Mouse (Mus musculus): Measurements from ENCODE around the gene Fank1. TPM values are rescaled to one million over a fixed set of nuclear protein-coding genes. Genes with fewer than 3 reads are reported as not detected.

Gene Fank1
- polyA plus RNA-seq, 1 experiment from 2014 or later: 0.32 TPM

DNA sequence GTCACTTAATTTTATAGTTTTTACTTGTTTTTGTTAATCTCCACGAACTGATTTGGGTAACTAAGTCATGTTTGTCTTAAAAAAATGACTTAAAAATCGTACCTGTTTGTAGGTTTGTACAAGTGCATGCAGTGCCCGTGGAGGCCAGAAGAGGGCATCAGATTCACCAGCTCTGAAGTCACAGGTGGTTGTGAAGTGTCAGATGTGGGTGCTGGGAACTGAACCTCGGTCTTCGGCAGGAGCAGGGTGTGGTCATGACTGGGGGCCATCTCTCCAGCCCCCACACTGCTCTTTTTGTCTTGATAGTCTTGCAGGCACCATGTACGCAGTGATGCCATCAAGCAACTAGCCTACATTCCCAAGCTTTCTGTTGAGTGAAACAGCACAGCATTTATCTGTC lies 47.1 kb downstream of the Fank1 start:
- WGBS: 79% methylated on average over 6 of the region's 6 CpGs
- ATAC-seq (ENCODE audit: insufficient number of reproducible peaks, low FRiP score, low TSS enrichment, low read depth): no peak

DNA sequence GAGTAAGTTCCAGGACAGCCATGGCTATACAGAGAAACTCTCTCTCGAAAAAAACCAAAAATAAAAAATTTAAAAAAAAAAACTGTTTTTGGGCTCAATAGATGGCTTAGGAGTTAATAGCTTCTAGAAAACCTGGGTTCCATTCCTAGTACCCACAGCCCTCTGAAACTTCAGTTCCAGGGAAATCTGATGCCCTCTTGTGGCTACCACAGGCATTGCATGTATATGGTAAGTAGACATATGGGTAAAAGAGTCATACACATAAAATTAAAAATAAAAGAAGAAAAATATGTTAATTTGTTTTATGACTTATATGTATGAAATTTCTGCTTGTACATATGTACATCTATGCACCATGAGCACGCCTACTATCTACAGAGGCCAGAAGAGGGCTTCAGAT lies 47.9 kb downstream of the Fank1 start:
- H3K4me1 ChIP-seq (ENCODE audit: control insufficient read depth, insufficient read depth, low read length): peaks cover 3% of the 10 kb centered on the region; the same call in 1 of the 2 replicates
- DNase-seq (ENCODE audit: low spot score) (no peak), ATAC-seq (ENCODE audit: insufficient number of reproducible peaks, low FRiP score, low TSS enrichment, low read depth) (no peak)
- no peak overlapping the region for H3K27ac ChIP-seq (replicated peaks; ENCODE audit: low read depth, low read length)
- WGBS: 89% methylated on average over 2 of the region's 2 CpGs
- no peak overlapping the region for H3K4me2 ChIP-seq (ENCODE audit: low read depth, severe bottlenecking)
- H3K36me3 ChIP-seq (ENCODE audit: control insufficient read depth, insufficient read depth, low read length): no peaks in the 10 kb centered on the region
- H3K9ac ChIP-seq (ENCODE audit: low read length): no peak overlapping the region
- no peaks in the 10 kb centered on the region for H3K27me3 ChIP-seq (ENCODE audit: control insufficient read depth, insufficient read depth, low read length)
- no peak overlapping the region for H3K4me3 ChIP-seq (ENCODE audit: low read depth, low read length)
- no peaks in the 10 kb centered on the region for H3K9me3 ChIP-seq (ENCODE audit: control insufficient read depth, low read length)

More for the DNA sequence above, 47.1 kb downstream of the Fank1 start:
- Histone ChIP-seq H3K27ac (replicated peaks; ENCODE audit: low read depth, low read length) (no peak overlapping the region), H3K36me3 (ENCODE audit: control insufficient read depth, insufficient read depth, low read length) (no peaks in the 10 kb centered on the region), H3K4me1 (ENCODE audit: control insufficient read depth, insufficient read depth, low read length) (peaks cover 3% of the 10 kb centered on the region; the same call in 1 of the 2 replicates), H3K9me3 (ENCODE audit: control insufficient read depth, low read length) (no peaks in the 10 kb centered on the region), H3K4me2 (ENCODE audit: low read depth, severe bottlenecking) (no peak overlapping the region), H3K9ac (ENCODE audit: low read length) (no peak overlapping the region), H3K4me3 (ENCODE audit: low read depth, low read length) (no peak overlapping the region), H3K27me3 (ENCODE audit: control insufficient read depth, insufficient read depth, low read length) (no peaks in the 10 kb centered on the region)
- no peak for DNase-seq (ENCODE audit: low spot score)

DNA sequence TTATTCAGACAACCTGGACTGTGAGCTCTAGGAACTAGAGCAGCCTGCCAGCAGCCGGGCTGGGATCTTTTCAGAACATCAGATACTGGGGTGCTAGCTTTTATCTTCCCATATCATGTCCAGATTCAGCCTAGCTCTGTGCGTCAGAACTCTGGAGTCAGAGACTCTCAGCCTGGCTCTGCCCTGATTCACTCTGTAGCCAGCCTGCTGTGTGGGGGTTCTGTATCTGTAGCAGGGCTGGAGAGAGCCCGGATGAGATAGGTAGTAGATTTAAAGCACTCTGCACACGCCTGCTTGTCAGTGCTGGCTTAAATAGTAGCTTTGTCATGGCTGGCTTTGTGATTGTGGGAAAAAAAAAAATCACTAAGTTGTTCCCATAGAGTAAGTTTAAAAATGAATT lies 51.9 kb downstream of the Fank1 start:
- WGBS: 61% methylated on average over 4 of the region's 4 CpGs
- Histone ChIP-seq H3K9ac (ENCODE audit: low read length) (no peak overlapping the region), H3K36me3 (ENCODE audit: control insufficient read depth, insufficient read depth, low read length) (no peaks in the 10 kb centered on the region), H3K9me3 (ENCODE audit: control insufficient read depth, low read length) (peaks cover 2% of the 10 kb centered on the region; the same call in 1 of the 2 replicates), H3K27ac (replicated peaks; ENCODE audit: low read depth, low read length) (no peak overlapping the region), H3K4me2 (ENCODE audit: low read depth, severe bottlenecking) (no peak overlapping the region), H3K4me3 (ENCODE audit: low read depth, low read length) (no peak overlapping the region), H3K27me3 (ENCODE audit: control insufficient read depth, insufficient read depth, low read length) (no peaks in the 10 kb centered on the region), H3K4me1 (ENCODE audit: control insufficient read depth, insufficient read depth, low read length) (no peaks in the 10 kb centered on the region)
- DNase-seq (ENCODE audit: low spot score): no peak
- no peak for ATAC-seq (ENCODE audit: insufficient number of reproducible peaks, low FRiP score, low TSS enrichment, low read depth)

DNA sequence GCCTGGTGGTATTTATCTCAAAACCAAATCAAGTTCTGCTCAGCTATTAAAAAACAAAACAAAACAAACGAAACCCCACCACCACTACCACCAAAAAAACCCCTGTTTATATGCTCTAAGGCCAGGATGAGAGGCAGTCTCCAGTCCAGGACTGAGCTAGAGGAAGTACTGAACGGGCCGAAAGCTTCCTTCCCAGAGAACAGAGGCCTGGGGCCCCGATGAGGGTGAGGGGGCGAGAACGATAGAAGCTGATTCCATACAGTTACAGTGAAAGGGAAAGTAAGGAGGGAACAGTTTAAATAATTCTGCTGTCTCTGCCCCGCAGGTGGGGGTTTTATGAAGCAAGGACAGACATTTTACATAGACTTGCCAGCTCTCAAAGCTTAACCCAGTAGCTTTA lies 52.9 kb downstream of the Fank1 start:
- H3K4me1 ChIP-seq (ENCODE audit: control insufficient read depth, insufficient read depth, low read length): no peaks in the 10 kb centered on the region
- H3K27me3 ChIP-seq (ENCODE audit: control insufficient read depth, insufficient read depth, low read length): no peaks in the 10 kb centered on the region
- ATAC-seq (ENCODE audit: insufficient number of reproducible peaks, low FRiP score, low TSS enrichment, low read depth) (no peak), DNase-seq (ENCODE audit: low spot score) (no peak)
- peaks cover 2% of the 10 kb centered on the region; the same call in 1 of the 2 replicates for H3K9me3 ChIP-seq (ENCODE audit: control insufficient read depth, low read length)
- no peak overlapping the region for H3K27ac ChIP-seq (replicated peaks; ENCODE audit: low read depth, low read length)
- H3K36me3 ChIP-seq (ENCODE audit: control insufficient read depth, insufficient read depth, low read length): no peaks in the 10 kb centered on the region
- H3K4me2 ChIP-seq (ENCODE audit: low read depth, severe bottlenecking): no peak overlapping the region
- WGBS: 66% methylated on average over 7 of the region's 7 CpGs
- no peak overlapping the region for H3K9ac ChIP-seq (ENCODE audit: low read length)
- no peak overlapping the region for H3K4me3 ChIP-seq (ENCODE audit: low read depth, low read length)

DNA sequence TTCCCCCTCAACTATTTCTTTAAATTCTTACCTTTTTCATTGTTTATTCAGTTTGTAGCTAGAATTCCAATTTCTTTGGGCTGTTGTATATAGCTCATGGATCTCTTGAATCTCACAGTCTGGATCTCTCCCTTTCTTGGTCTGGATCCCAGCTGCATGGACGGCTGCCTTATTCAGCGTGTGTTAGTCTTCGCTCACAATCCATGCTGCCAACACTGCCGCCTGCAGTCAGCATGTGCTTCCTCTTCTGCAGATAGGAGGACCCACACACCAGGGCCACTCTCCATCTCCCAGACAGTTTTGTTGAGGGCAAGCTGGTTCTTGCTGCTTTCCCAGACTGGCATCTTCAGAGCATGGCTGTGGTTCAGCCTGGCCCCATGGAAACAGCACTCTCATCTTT lies 62.9 kb downstream of the Fank1 start:
- no peaks in the 10 kb centered on the region; the same call in 1 of the 2 replicates for H3K9me3 ChIP-seq (ENCODE audit: control insufficient read depth, low read length)
- no peak overlapping the region for H3K4me2 ChIP-seq (ENCODE audit: low read depth, severe bottlenecking)
- H3K27ac ChIP-seq (replicated peaks; ENCODE audit: low read depth, low read length): no peak overlapping the region
- no peak overlapping the region for H3K9ac ChIP-seq (ENCODE audit: low read length)
- DNase-seq (ENCODE audit: low spot score) (no peak), ATAC-seq (ENCODE audit: insufficient number of reproducible peaks, low FRiP score, low TSS enrichment, low read depth) (no peak)
- 86% methylated on average over 4 of the region's 4 CpGs for WGBS
- no peaks in the 10 kb centered on the region for H3K4me1 ChIP-seq (ENCODE audit: control insufficient read depth, insufficient read depth, low read length)
- H3K27me3 ChIP-seq (ENCODE audit: control insufficient read depth, insufficient read depth, low read length): no peaks in the 10 kb centered on the region
- no peak overlapping the region for H3K4me3 ChIP-seq (ENCODE audit: low read depth, low read length)
- no peaks in the 10 kb centered on the region for H3K36me3 ChIP-seq (ENCODE audit: control insufficient read depth, insufficient read depth, low read length)

DNA sequence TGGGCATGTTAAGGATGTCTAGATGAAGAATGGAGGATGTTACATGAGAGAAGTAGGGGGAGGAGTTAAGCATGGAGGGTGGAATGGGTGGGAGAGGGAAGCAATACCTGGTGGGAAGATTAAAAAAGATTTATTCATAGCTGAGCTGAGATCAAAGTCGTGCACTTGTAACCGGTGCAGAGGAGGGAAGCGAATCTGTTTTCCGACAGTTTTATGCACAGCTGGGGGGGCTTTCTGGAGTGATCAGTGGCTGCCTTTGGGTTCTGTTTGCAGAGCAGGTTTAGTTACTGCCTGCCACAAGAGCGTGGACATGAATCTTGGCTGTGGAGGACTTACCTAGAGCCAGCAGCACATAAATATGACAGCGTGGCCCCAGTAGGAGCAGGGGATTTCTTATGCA lies 65.4 kb downstream of the Fank1 start:
- Histone ChIP-seq H3K27me3 (ENCODE audit: control insufficient read depth, insufficient read depth, low read length) (no peaks in the 10 kb centered on the region), H3K9ac (ENCODE audit: low read length) (no peak overlapping the region), H3K36me3 (ENCODE audit: control insufficient read depth, insufficient read depth, low read length) (no peaks in the 10 kb centered on the region), H3K27ac (replicated peaks; ENCODE audit: low read depth, low read length) (no peak overlapping the region), H3K4me3 (ENCODE audit: low read depth, low read length) (no peak overlapping the region), H3K4me1 (ENCODE audit: control insufficient read depth, insufficient read depth, low read length) (no peaks in the 10 kb centered on the region), H3K4me2 (ENCODE audit: low read depth, severe bottlenecking) (no peak overlapping the region), H3K9me3 (ENCODE audit: control insufficient read depth, low read length) (no peaks in the 10 kb centered on the region; the same call in 1 of the 2 replicates)
- ATAC-seq (ENCODE audit: insufficient number of reproducible peaks, low FRiP score, low TSS enrichment, low read depth) (no peak), DNase-seq (ENCODE audit: low spot score) (no peak)
- 45% methylated on average over 6 of the region's 6 CpGs for WGBS

DNA sequence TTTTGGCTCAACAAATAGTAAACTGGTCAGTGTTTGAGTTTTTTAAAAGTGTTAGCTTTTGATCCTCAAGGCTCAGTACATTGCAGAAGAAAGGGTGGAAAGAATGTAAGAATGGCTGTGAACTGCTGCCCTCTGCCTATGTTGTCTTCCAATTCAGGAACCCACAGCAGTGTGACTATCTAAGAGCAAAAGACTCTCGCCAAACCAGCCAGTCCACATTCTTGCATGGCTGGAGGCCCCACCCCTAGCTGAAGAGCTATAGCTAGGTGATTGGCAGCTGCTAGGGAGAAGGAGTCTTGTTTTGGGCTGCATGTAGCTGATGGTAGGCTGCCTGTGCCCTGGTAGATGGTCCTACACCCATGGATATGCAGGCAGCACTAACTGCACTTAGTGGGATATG lies 70.5 kb downstream of the Fank1 start:
- Histone ChIP-seq H3K9me3 (ENCODE audit: control insufficient read depth, low read length) (no peaks in the 10 kb centered on the region; the same call in 1 of the 2 replicates), H3K9ac (ENCODE audit: low read length) (no peak overlapping the region), H3K27me3 (ENCODE audit: control insufficient read depth, insufficient read depth, low read length) (no peaks in the 10 kb centered on the region), H3K36me3 (ENCODE audit: control insufficient read depth, insufficient read depth, low read length) (no peaks in the 10 kb centered on the region), H3K4me3 (ENCODE audit: low read depth, low read length) (no peak overlapping the region), H3K4me1 (ENCODE audit: control insufficient read depth, insufficient read depth, low read length) (no peaks in the 10 kb centered on the region), H3K27ac (replicated peaks; ENCODE audit: low read depth, low read length) (no peak overlapping the region), H3K4me2 (ENCODE audit: low read depth, severe bottlenecking) (no peak overlapping the region)
- 35% methylated on average over 1 of the region's 1 CpGs for WGBS
- ATAC-seq (ENCODE audit: insufficient number of reproducible peaks, low FRiP score, low TSS enrichment, low read depth) (no peak), DNase-seq (ENCODE audit: low spot score) (no peak)

DNA sequence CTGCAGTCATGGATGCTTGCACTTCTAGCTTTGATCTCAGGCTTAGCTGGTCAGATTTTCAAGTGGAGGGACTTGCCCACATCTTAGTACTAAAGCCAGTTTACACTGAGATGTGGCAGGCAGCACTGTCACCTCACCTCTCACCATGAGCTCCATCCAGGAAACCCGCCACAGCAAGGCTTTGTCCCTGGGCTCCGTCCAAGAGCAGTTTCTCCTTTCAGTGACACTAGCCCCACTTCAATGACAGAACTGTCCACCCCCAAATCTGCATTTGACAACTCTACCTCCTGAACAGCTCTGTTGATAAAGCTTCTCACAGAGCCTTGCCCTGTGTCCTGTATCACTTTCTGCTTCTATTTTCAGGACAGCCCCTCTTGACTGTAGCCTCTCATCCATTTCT lies 71.5 kb downstream of the Fank1 start:
- Histone ChIP-seq H3K4me2 (ENCODE audit: low read depth, severe bottlenecking) (no peak overlapping the region), H3K27me3 (ENCODE audit: control insufficient read depth, insufficient read depth, low read length) (no peaks in the 10 kb centered on the region), H3K4me3 (ENCODE audit: low read depth, low read length) (no peak overlapping the region), H3K9me3 (ENCODE audit: control insufficient read depth, low read length) (no peaks in the 10 kb centered on the region; the same call in 1 of the 2 replicates), H3K36me3 (ENCODE audit: control insufficient read depth, insufficient read depth, low read length) (no peaks in the 10 kb centered on the region), H3K4me1 (ENCODE audit: control insufficient read depth, insufficient read depth, low read length) (no peaks in the 10 kb centered on the region), H3K27ac (replicated peaks; ENCODE audit: low read depth, low read length) (no peak overlapping the region), H3K9ac (ENCODE audit: low read length) (no peak overlapping the region)
- 75% methylated on average over 2 of the region's 2 CpGs for WGBS
- no peak for DNase-seq (ENCODE audit: low spot score)
- no peak for ATAC-seq (ENCODE audit: insufficient number of reproducible peaks, low FRiP score, low TSS enrichment, low read depth)

DNA sequence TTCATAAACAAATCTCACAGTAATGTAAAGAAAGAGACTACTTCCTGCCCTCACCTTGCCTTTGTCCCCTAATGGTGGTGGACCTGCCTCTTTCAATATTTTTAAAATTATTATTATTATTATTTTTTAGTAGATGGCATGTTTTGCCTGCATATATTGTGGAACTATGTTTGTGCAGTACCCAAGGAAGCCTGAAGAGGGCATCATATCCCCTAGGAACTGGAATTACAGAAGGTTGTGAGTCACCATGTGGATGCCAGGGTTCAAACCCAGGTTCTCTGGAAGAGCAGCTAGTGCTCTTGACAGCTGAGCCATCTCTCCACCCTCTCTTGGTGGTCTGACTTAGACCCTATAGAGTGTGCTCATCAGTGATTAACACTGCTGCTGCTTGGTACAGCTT lies 74.1 kb downstream of the Fank1 start:
- Histone ChIP-seq H3K4me2 (ENCODE audit: low read depth, severe bottlenecking) (no peak overlapping the region), H3K4me3 (ENCODE audit: low read depth, low read length) (no peak overlapping the region), H3K4me1 (ENCODE audit: control insufficient read depth, insufficient read depth, low read length) (no peaks in the 10 kb centered on the region), H3K9me3 (ENCODE audit: control insufficient read depth, low read length) (no peaks in the 10 kb centered on the region), H3K36me3 (ENCODE audit: control insufficient read depth, insufficient read depth, low read length) (no peaks in the 10 kb centered on the region), H3K9ac (ENCODE audit: low read length) (no peak overlapping the region), H3K27ac (replicated peaks; ENCODE audit: low read depth, low read length) (no peak overlapping the region), H3K27me3 (ENCODE audit: control insufficient read depth, insufficient read depth, low read length) (no peaks in the 10 kb centered on the region)
- ATAC-seq (ENCODE audit: insufficient number of reproducible peaks, low FRiP score, low TSS enrichment, low read depth) (no peak), DNase-seq (ENCODE audit: low spot score) (no peak)

All from limb, embryonic 11.5 days (tissue).